Mouse (Mus musculus) MEL (cell line): Measurements from ENCODE around the gene Comp. TPM values are rescaled to one million over a fixed set of nuclear protein-coding genes. Genes with fewer than 3 reads are reported as not detected.

Experiments
- DNase-seq: peaks from one replicate; pipeline ENCODE4 v3.0.0; 2011; ENCODE audit warnings: low read depth, low spot score
- H3K27ac ChIP-seq: 2 replicates; pipeline ENCODE4 v1.5.1; 2012; ENCODE audit warnings: low read depth, mild to moderate bottlenecking, control low read depth, low read length, moderate library complexity; ENCODE audit not compliant: control insufficient read depth
- H3K27me3 ChIP-seq, 2 experiments: fragments of 150-350 bp in 1 of 2; sonication (generic) in 1 of 2; 2 replicates each; pipeline ENCODE4 v1.6.1; 2012; ENCODE audit warnings: low read length in 2 of 2, mild to moderate bottlenecking in 2 of 2, improper control_type of control experiment in 1 of 2, moderate library complexity in 1 of 2; ENCODE audit not compliant: insufficient read depth in 2 of 2, control insufficient read depth in 1 of 2
- H3K36me3 ChIP-seq, 2 experiments: 2 replicates each; pipeline ENCODE4 v1.6.1; 2012 to 2014; ENCODE audit warnings: low read length in 2 of 2, improper control_type of control experiment in 1 of 2, inconsistent platforms in 1 of 2, mild to moderate bottlenecking in 1 of 2; ENCODE audit not compliant: insufficient read depth in 2 of 2, control insufficient read depth in 1 of 2
- H3K4me1 ChIP-seq, 2 experiments: fragments of 150-350 bp in 1 of 2; sonication (generic) in 1 of 2; 2 replicates each; pipeline ENCODE4 v1.6.1; 2012; ENCODE audit warnings: low read length in 2 of 2, improper control_type of control experiment in 1 of 2, mild to moderate bottlenecking in 1 of 2; ENCODE audit not compliant: insufficient read depth in 2 of 2, control insufficient read depth in 1 of 2
- H3K4me3 ChIP-seq, 2 experiments: fragments of 150-350 bp in 1 of 2; sonication (generic) in 1 of 2; 2 replicates each; pipeline ENCODE4 v1.5.1; 2012; ENCODE audit warnings: low read depth in 2 of 2, low read length in 2 of 2, mild to moderate bottlenecking in 2 of 2, moderate library complexity in 2 of 2, control low read depth in 1 of 2, improper control_type of control experiment in 1 of 2; ENCODE audit not compliant: control insufficient read depth in 1 of 2, insufficient read depth in 1 of 2
- H3K79me2 ChIP-seq: 2 replicates; pipeline ENCODE4 v1.6.1; 2012; ENCODE audit warnings: mild to moderate bottlenecking, low read length, moderate library complexity; ENCODE audit not compliant: control insufficient read depth, poor library complexity, insufficient read depth
- H3K9ac ChIP-seq: 2 replicates; pipeline ENCODE4 v1.6.1; 2012; ENCODE audit warnings: low read depth, mild to moderate bottlenecking, control low read depth, low read length, moderate library complexity; ENCODE audit not compliant: control insufficient read depth, poor library complexity, severe bottlenecking
- H3K9me3 ChIP-seq: fragments of 150-350 bp; sonication (generic); replicated peaks from 2 replicates; pipeline ENCODE4 v1.6.1; 2012; ENCODE audit warnings: mild to moderate bottlenecking, low read length, improper control_type of control experiment, moderate library complexity; ENCODE audit not compliant: insufficient read depth
- CHD1 ChIP-seq: IDR thresholded peaks from 2 replicates; pipeline ENCODE4 v1.6.1; 2012; ENCODE audit warnings: low read depth, mild to moderate bottlenecking, inconsistent platforms, low read length, improper control_type of control experiment
- CHD2 ChIP-seq: IDR thresholded peaks from 2 replicates; pipeline ENCODE4 v1.6.1; 2011; ENCODE audit warnings: low read length, improper control_type of control experiment
- CTCF ChIP-seq, 3 experiments: IDR thresholded peaks in 2 of 3; conservative IDR thresholded peaks in 1 of 3; 2 replicates each; pipeline ENCODE4 v1.5.1; 2011 to 2012; ENCODE audit warnings: low read length in 3 of 3, low read depth in 2 of 3, mild to moderate bottlenecking in 2 of 3, improper control_type of control experiment in 1 of 3, inconsistent platforms in 1 of 3, mixed read lengths in 1 of 3, moderate library complexity in 1 of 3; ENCODE audit not compliant: control insufficient read depth in 1 of 3, insufficient read depth in 1 of 3, poor library complexity in 1 of 3, severe bottlenecking in 1 of 3
- GABPA ChIP-seq: IDR thresholded peaks from 2 replicates; pipeline ENCODE4 v1.6.1; 2012; ENCODE audit warnings: low read depth, mild to moderate bottlenecking, inconsistent platforms, low read length, improper control_type of control experiment, moderate library complexity
- GATA1 ChIP-seq: IDR thresholded peaks from 2 replicates; pipeline ENCODE4 v1.6.1; 2011; ENCODE audit warnings: low read depth, low read length, improper control_type of control experiment
- JUND ChIP-seq: IDR thresholded peaks from 2 replicates; pipeline ENCODE4 v1.6.1; 2011; ENCODE audit warnings: low read depth, mild to moderate bottlenecking, improper control_type of control experiment, low read length
- KAT2A ChIP-seq: conservative IDR thresholded peaks from 2 replicates; pipeline ENCODE4 v1.6.1; 2012; ENCODE audit warnings: low read depth, low read length, improper control_type of control experiment, inconsistent platforms
- MAFK ChIP-seq: IDR thresholded peaks from 2 replicates; pipeline ENCODE4 v1.6.1; 2011; ENCODE audit warnings: low read depth, mild to moderate bottlenecking, low read length, improper control_type of control experiment, borderline replicate concordance
- MAX ChIP-seq: IDR thresholded peaks from 2 replicates; pipeline ENCODE4 v1.6.1; 2011; ENCODE audit warnings: low read length, improper control_type of control experiment
- MEF2A ChIP-seq: IDR thresholded peaks from 2 replicates; pipeline ENCODE4 v1.6.1; 2014; ENCODE audit warnings: low read depth, mild to moderate bottlenecking, inconsistent platforms, low read length, improper control_type of control experiment; ENCODE audit not compliant: poor library complexity, insufficient replicate concordance, severe bottlenecking; ENCODE audit errors: extremely low read depth
- MYC ChIP-seq: IDR thresholded peaks from 2 replicates; pipeline ENCODE4 v1.6.1; 2011; ENCODE audit warnings: low read depth, mild to moderate bottlenecking, low read length, improper control_type of control experiment, moderate library complexity
- NELFE ChIP-seq: IDR thresholded peaks from 2 replicates; pipeline ENCODE4 v1.6.1; 2011; ENCODE audit warnings: low read depth, low read length, improper control_type of control experiment
- NRF1 ChIP-seq: IDR thresholded peaks from 2 replicates; pipeline ENCODE4 v1.6.1; 2014; ENCODE audit warnings: low read depth, mild to moderate bottlenecking, inconsistent platforms, low read length, improper control_type of control experiment, moderate library complexity; ENCODE audit not compliant: poor library complexity, insufficient read depth, severe bottlenecking
- POLR2AphosphoS5 ChIP-seq: IDR thresholded peaks from 2 replicates; pipeline ENCODE4 v1.6.1; 2012; ENCODE audit warnings: low read depth, borderline replicate concordance, mild to moderate bottlenecking, inconsistent platforms, low read length, moderate library complexity, mixed read lengths
- RAD21 ChIP-seq: IDR thresholded peaks from 2 replicates; pipeline ENCODE4 v1.6.1; 2011; ENCODE audit warnings: mild to moderate bottlenecking, low read depth, low read length, improper control_type of control experiment
- RCOR1 ChIP-seq: IDR thresholded peaks from 2 replicates; pipeline ENCODE4 v1.6.1; 2012; ENCODE audit warnings: low read depth, mild to moderate bottlenecking, inconsistent platforms, low read length, improper control_type of control experiment
- SIN3A ChIP-seq: IDR thresholded peaks from 2 replicates; pipeline ENCODE4 v1.6.1; 2012; ENCODE audit warnings: low read length, improper control_type of control experiment, inconsistent platforms
- SMC3 ChIP-seq: IDR thresholded peaks from 2 replicates; pipeline ENCODE4 v1.6.1; 2011; ENCODE audit warnings: low read depth, low read length, improper control_type of control experiment
- TAL1 ChIP-seq: IDR thresholded peaks from 2 replicates; pipeline ENCODE4 v1.6.1; 2012; ENCODE audit warnings: mild to moderate bottlenecking, inconsistent platforms, low read length, moderate library complexity, mixed read lengths
- USF1 ChIP-seq: IDR thresholded peaks from 2 replicates; pipeline ENCODE4 v1.6.1; 2014; ENCODE audit warnings: low read depth, mild to moderate bottlenecking, inconsistent platforms, low read length, improper control_type of control experiment, moderate library complexity
- USF2 ChIP-seq, 2 experiments: IDR thresholded peaks; 2 replicates each; pipeline ENCODE4 v1.6.1; 2011 to 2012; ENCODE audit warnings: improper control_type of control experiment in 2 of 2, low read length in 2 of 2, borderline replicate concordance in 1 of 2, inconsistent platforms in 1 of 2, low read depth in 1 of 2, mild to moderate bottlenecking in 1 of 2; ENCODE audit not compliant: insufficient read depth in 1 of 2
- ZMIZ1 ChIP-seq: IDR thresholded peaks from 2 replicates; pipeline ENCODE4 v1.6.1; 2012; ENCODE audit warnings: low read depth, mild to moderate bottlenecking, inconsistent platforms, low read length, improper control_type of control experiment, moderate library complexity
- ZNF384 ChIP-seq: IDR thresholded peaks from 2 replicates; pipeline ENCODE4 v1.6.1; 2012; ENCODE audit warnings: low read depth, mild to moderate bottlenecking, inconsistent platforms, low read length, improper control_type of control experiment
- polyA plus RNA-seq, 2 experiments: library from polyadenylated mRNA; stranded (reverse) in 1 of 2; unstranded in 1 of 2; fragments of >175 nt in 1 of 2; fragments of >200 nt in 1 of 2; gene quantifications; 2 replicates each; pipeline versions ENCODE4 v1.2.1 to v1.2.4; 2012; ENCODE audit warnings: low replicate concordance in 2 of 2, low read depth in 1 of 2; ENCODE audit not compliant: insufficient read length in 2 of 2, insufficient read depth in 1 of 2, missing spikeins in 1 of 2
- total RNA-seq: library from RNA; depleted of rRNA; stranded (reverse); fragments of 300-350 nt; gene quantifications from 2 replicates; pipeline ENCODE4 v1.2.3, GENCODE M21; 2012

Gene Comp
- total and polyA plus RNA-seq, 3 experiments, result 0.54 TPM; not detected in 2

DNA sequence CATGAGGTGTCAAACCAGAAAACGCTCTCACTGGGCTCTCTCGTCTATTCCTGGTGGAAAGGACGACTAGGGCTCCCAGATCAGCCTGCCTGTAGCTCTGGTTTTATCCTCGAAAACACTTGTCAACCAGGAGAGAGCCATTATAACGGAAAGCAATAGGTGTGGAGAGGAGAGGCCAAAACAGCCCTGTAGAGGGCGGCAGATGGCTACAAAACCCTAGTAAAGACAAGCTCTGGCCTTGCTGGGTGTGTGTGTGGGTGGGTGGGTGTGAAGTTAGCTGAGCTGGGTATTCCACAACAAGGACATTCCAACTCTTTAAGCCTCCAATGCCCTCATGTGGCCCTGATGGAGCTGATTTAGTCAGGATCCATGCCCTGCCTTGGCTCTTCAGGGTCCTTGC, 29.7 kb upstream of the Comp start:
- TF ChIP-seq RAD21, result peak; percentile 32
- peak; percentile 32 to 55 (median 47); a peak in 5 of 6 replicates for TF ChIP-seq CTCF (IDR thresholded peaks at IDR 0.05 in 2 of 3, conservative IDR thresholded peaks at IDR 0.05 in 1 of 3; ENCODE audit: control insufficient read depth in 1 of 3, insufficient read depth in 1 of 3, low read depth in 2 of 3, low read length in 3 of 3, poor library complexity in 1 of 3, severe bottlenecking in 1 of 3)
- no peak for TF ChIP-seq ZMIZ1
- TF ChIP-seq USF1, result no peak
- TF ChIP-seq ZNF384, result no peak
- no peak for TF ChIP-seq SIN3A
- TF ChIP-seq CHD1, result no peak
- no peak for TF ChIP-seq TAL1
- peak; percentile 30 for TF ChIP-seq SMC3
- TF ChIP-seq JUND, result no peak
- TF ChIP-seq POLR2AphosphoS5, result no peak
- H3K36me3 ChIP-seq, result peaks cover 13 to 33% of the 10 kb centered on the region in 2 experiments
- H3K4me1 ChIP-seq, result peaks cover 7 to 21% of the 10 kb centered on the region in 2 experiments
- peak; percentile 51 for DNase-seq
- no peak overlapping the region for H3K4me3 ChIP-seq
- no peak overlapping the region for H3K9ac ChIP-seq
- no peaks in the 10 kb centered on the region for H3K9me3 ChIP-seq
- peaks cover 44% of the 10 kb centered on the region for H3K79me2 ChIP-seq
- H3K27ac ChIP-seq, result no peak overlapping the region
- H3K27me3 ChIP-seq, result no peaks in the 10 kb centered on the region

DNA sequence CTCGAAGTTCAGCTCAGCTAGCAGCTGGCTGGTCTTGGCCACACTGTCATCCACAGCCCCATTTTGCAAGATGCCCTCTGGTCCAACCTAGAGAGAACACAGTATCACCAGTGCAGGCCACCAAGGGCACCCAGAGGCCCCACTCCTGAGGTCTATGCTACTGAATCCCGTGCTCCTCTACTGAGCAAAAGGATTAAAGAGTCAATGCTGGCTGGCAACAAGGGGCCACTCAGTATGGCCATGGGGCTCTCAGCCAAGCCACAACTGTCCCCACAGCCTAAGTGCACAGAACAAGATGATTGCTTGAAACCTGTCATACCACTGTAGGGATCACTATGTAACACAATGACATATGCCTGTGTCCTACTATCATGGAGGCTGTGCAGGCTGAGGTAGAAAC, 29.1 kb upstream of the Comp start:
- peaks cover 7 to 21% of the 10 kb centered on the region in 2 experiments for H3K4me1 ChIP-seq
- TF ChIP-seq USF2 (IDR thresholded peaks at IDR 0.05; ENCODE audit: borderline replicate concordance in 1 of 2, insufficient read depth in 1 of 2, low read depth in 1 of 2, low read length in 2 of 2) (no peak), ZMIZ1 (no peak), GATA1 (no peak), NELFE (no peak), SMC3 (no peak), RCOR1 (no peak), NRF1 (no peak), MAX (no peak), GABPA (no peak), TAL1 (no peak), KAT2A (no peak), MEF2A (no peak), MYC (no peak), MAFK (no peak), JUND (no peak), CHD2 (no peak)
- peaks cover 50% of the 10 kb centered on the region for H3K79me2 ChIP-seq
- peaks cover 13 to 35% of the 10 kb centered on the region in 2 experiments for H3K36me3 ChIP-seq
- H3K27me3 ChIP-seq, result no peaks in the 10 kb centered on the region
- H3K9me3 ChIP-seq, result no peaks in the 10 kb centered on the region
- no peak overlapping the region for H3K27ac ChIP-seq
- H3K4me3 ChIP-seq, result no peak overlapping the region
- H3K9ac ChIP-seq, result no peak overlapping the region
- DNase-seq, result no peak
